Mouse (Mus musculus) brain, adult 2 months (tissue): ENCODE data around the gene Exoc6b.

Experiments used
- DNase-seq: peaks from one replicate; pipeline ENCODE4 v3.0.0; 2011; ENCODE audit warnings: low read depth, low spot score

Exoc6b gene

GRCm38 (mm10) chr6:84976563-84976971 is 92.7 kb downstream of the Exoc6b start:
- no peak for DNase-seq

GRCm38 (mm10) chr6:84968531-84968930 is 100.8 kb downstream of the Exoc6b start:
- DNase-seq: peak; percentile 52

- DNase-seq: peak; percentile 74
These were observed 104.4 kb downstream of the Exoc6b start for GRCm38 (mm10) chr6:84964729-84965415.

- peak; percentile 23 for DNase-seq
These were observed 106.3 kb downstream of the Exoc6b start for GRCm38 (mm10) chr6:84963044-84963443.

- no peak for DNase-seq
These were observed 107.5 kb downstream of the Exoc6b start for GRCm38 (mm10) chr6:84961763-84962162.

GRCm38 (mm10) chr6:84959520-84959919 is 109.8 kb downstream of the Exoc6b start:
- no peak for DNase-seq

GRCm38 (mm10) chr6:84951621-84952020 is 117.7 kb downstream of the Exoc6b start:
- no peak for DNase-seq

GRCm38 (mm10) chr6:84946569-84946968 is 122.7 kb downstream of the Exoc6b start:
- no peak for DNase-seq

GRCm38 (mm10) chr6:84946106-84946505 is 123.2 kb downstream of the Exoc6b start:
- no peak for DNase-seq

GRCm38 (mm10) chr6:84932953-84933921 is 136.1 kb downstream of the Exoc6b start:
- no peak for DNase-seq

- DNase-seq: peak; percentile 58
These were observed 138.3 kb downstream of the Exoc6b start for GRCm38 (mm10) chr6:84931051-84931450.

- DNase-seq: peak; percentile 50
These were observed 143.2 kb downstream of the Exoc6b start for GRCm38 (mm10) chr6:84926066-84926465.

- DNase-seq: peak; percentile 54
These were observed 145.5 kb downstream of the Exoc6b start for GRCm38 (mm10) chr6:84923760-84924221.

- peak; percentile 50 for DNase-seq
These were observed 153.0 kb downstream of the Exoc6b start for GRCm38 (mm10) chr6:84916291-84916690.

GRCm38 (mm10) chr6:84912434-84912833 is 156.9 kb downstream of the Exoc6b start:
- peak; percentile 71 for DNase-seq

- no peak for DNase-seq
These were observed 170.1 kb downstream of the Exoc6b start for GRCm38 (mm10) chr6:84899002-84899774.

GRCm38 (mm10) chr6:84893773-84894095 is 175.6 kb downstream of the Exoc6b start:
- no peak for DNase-seq

GRCm38 (mm10) chr6:84892926-84893772 is 176.2 kb downstream of the Exoc6b start:
- peak; percentile 63 for DNase-seq

- DNase-seq: no peak
These were observed 182.8 kb downstream of the Exoc6b start for GRCm38 (mm10) chr6:84886551-84886950.

- no peak for DNase-seq
These were observed 184.2 kb downstream of the Exoc6b start for GRCm38 (mm10) chr6:84885080-84885479.

GRCm38 (mm10) chr6:84883720-84884119 is 185.6 kb downstream of the Exoc6b start:
- no peak for DNase-seq
